Mouse (Mus musculus): ENCODE data around the gene Ccdc170.

GRCm38 (mm10) chr10:4473591-4473993 lies 8.7 kb upstream of the Ccdc170 start:
- no peak for TF ChIP-seq CTCF (IDR thresholded peaks at IDR 0.05; ENCODE audit: extremely low read depth, insufficient read depth, low read length)
- no peak for TF ChIP-seq POLR2A (IDR thresholded peaks at IDR 0.05; ENCODE audit: extremely low read depth, insufficient read depth, low read length)
